ENCODE assay signal across 8 mouse cellular contexts in the genomic region with DNA sequence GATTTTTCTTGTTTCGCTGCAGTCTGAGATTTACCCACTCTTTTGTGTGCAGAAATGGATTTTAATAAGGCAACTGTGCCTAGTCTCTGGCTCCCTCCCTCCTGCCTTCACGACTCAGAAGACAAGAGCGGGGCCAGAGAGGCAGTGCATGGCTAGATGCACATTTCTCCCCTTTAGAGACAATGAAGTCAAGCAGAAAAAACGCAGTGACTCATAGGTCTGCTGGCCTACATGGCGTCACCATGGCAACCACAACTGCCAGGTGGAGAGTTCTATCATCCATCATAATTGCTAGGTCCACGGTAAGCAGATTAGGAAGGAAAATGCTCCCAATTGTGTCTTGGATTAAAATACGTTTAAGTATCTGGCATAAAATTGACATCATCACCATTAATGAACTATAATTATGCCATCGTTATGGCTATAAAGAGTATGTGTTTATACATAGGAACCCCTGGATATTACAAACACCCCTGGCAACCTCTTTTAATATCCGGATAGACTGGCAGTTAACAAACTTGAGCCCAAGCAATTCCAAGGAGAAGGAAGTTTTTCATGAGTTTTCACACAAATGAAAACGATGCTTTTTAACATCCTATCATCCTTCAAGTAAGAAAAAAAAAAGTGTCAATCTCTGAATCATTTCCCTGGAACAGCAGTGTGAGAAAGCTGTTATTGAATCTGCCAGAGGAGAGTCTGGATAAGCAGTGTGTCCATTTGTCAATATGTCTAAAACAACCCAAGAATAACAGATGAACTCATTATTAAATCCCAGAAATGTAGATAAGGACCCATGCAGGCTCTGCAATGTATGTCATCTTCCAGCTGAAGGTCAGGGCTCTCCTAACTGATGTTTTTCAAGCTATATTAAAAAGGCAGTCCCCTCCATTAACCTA.
DNase-seq lines count a peak whose midpoint lies in the region; ATAC-seq and TF ChIP-seq lines count a peak whose summit lies in the region.

No protein-coding gene starts in this region.

- WGBS in lung, embryonic 14.5 days: 38% methylated on average over 10 of the region's 10 CpGs
- 17% methylated on average over 10 of the region's 10 CpGs for WGBS in forebrain, embryonic 12.5 days

- no peak overlapping the region for H3K9ac ChIP-seq in lung, embryonic 14.5 days
- no peak overlapping the region for H3K9ac ChIP-seq in forebrain, embryonic 12.5 days

- no peaks in the 10 kb centered on the region for H3K36me3 ChIP-seq in lung, embryonic 14.5 days (ENCODE audit: insufficient read depth)
- no peaks in the 10 kb centered on the region for H3K36me3 ChIP-seq in forebrain, embryonic 12.5 days (replicated peaks)

- TF ChIP-seq CTCF in lung, embryonic 14.5 days (IDR thresholded peaks at IDR 0.05; ENCODE audit: low read depth): no peak

- H3K27me3 ChIP-seq in lung, embryonic 14.5 days (ENCODE audit: insufficient read depth, low read length): no peaks in the 10 kb centered on the region
- H3K27me3 ChIP-seq in forebrain, embryonic 12.5 days: peaks cover 34% of the 10 kb centered on the region

- H3K4me2 ChIP-seq in lung, embryonic 14.5 days: no peak overlapping the region
- H3K4me2 ChIP-seq in forebrain, embryonic 12.5 days: peak overlapping the region; percentile 21; the same call in 1 of the 2 replicates

- no peak overlapping the region for H3K27ac ChIP-seq in lung, embryonic 14.5 days (ENCODE audit: low read depth)
- H3K27ac ChIP-seq in forebrain, embryonic 12.5 days: peak overlapping the region; percentile 81

- no peaks in the 10 kb centered on the region for H3K9me3 ChIP-seq in lung, embryonic 14.5 days (ENCODE audit: low read depth, low read length)
- H3K9me3 ChIP-seq in forebrain, embryonic 12.5 days: no peaks in the 10 kb centered on the region

- ATAC-seq in lung, embryonic 14.5 days (ENCODE audit: insufficient read depth): no peak
- peak; percentile 92 for ATAC-seq in forebrain, embryonic 12.5 days (ENCODE audit: low FRiP score)
- ATAC-seq in megakaryocyte progenitor cell, adult 5-6 weeks (replicated peaks; ENCODE audit: poor library complexity): no peak

- intact Hi-C loops in left cerebral cortex, postnatal 4 days (cut with DNase I): no loop called here

- no peaks in the 10 kb centered on the region for H3K4me1 ChIP-seq in lung, embryonic 14.5 days (ENCODE audit: insufficient read depth)
- peaks cover 16% of the 10 kb centered on the region for H3K4me1 ChIP-seq in forebrain, embryonic 12.5 days

- DNase-seq in lung, embryonic 14.5 days: peak; percentile 55
- no peak for DNase-seq in lung, postnatal 10 days
- DNase-seq in brain, adult 2 months (ENCODE audit: low read depth, low spot score): peak; percentile 98
- DNase-seq in left cerebral cortex, postnatal 4 days: peak; percentile 90
- peak; percentile 53 for DNase-seq in telencephalon, adult 2 months (ENCODE audit: low read depth, low spot score)
- DNase-seq in natural killer cell, adult 2 months (ENCODE audit: low spot score in 2 of 2): no peak

- no peak overlapping the region for H3K4me3 ChIP-seq in lung, embryonic 14.5 days (ENCODE audit: low read depth, low read length)
- no peak overlapping the region for H3K4me3 ChIP-seq in forebrain, embryonic 12.5 days (replicated peaks)

Comparison
In these comparisons a context has a peak if more than half of its experiments do, and no peak if none do; other contexts are left out.
1. DNase-seq: peak in lung, embryonic 14.5 days (single experiment), brain, adult 2 months (single experiment), left cerebral cortex, postnatal 4 days (single experiment) and telencephalon, adult 2 months (single experiment); none in lung, postnatal 10 days (single experiment) and natural killer cell, adult 2 months (0 of 2).